Mouse (Mus musculus) ES-E14 (cell line): ENCODE data around the gene Tmem222. TPM values are rescaled to one million over a fixed set of nuclear protein-coding genes. Genes with fewer than 3 reads are reported as not detected.

Source experiments
- DNase-seq: peaks from one replicate; pipeline ENCODE4 v3.0.0-alpha.2; 2013; ENCODE audit warnings: low read depth, low spot score
- H3K27ac ChIP-seq: 2 replicates; pipeline ENCODE4 v1.5.1; 2012; ENCODE audit warnings: low read depth, mild to moderate bottlenecking, low read length, moderate library complexity, mixed read lengths; ENCODE audit not compliant: poor library complexity, insufficient read depth, severe bottlenecking
- H3K36me3 ChIP-seq: 2 replicates; pipeline ENCODE4 v1.6.1; 2012; ENCODE audit warnings: mild to moderate bottlenecking, low read length, moderate library complexity, mixed read lengths; ENCODE audit not compliant: control insufficient read depth, poor library complexity, insufficient read depth, severe bottlenecking
- H3K4me1 ChIP-seq, 2 experiments: fragments of 150-350 bp in 1 of 2; sonication (generic) in 1 of 2; 2 replicates each; pipeline ENCODE4 v1.6.1; 2012; ENCODE audit warnings: low read length in 2 of 2, mild to moderate bottlenecking in 1 of 2, mixed read lengths in 1 of 2; ENCODE audit not compliant: control insufficient read depth in 2 of 2, insufficient read depth in 2 of 2, poor library complexity in 1 of 2
- H3K4me3 ChIP-seq, 2 experiments: fragments of 150-350 bp in 1 of 2; sonication (generic) in 1 of 2; 2 replicates each; pipeline ENCODE4 v1.5.1; 2012; ENCODE audit warnings: low read length in 2 of 2, low read depth in 1 of 2, mild to moderate bottlenecking in 1 of 2, mixed read lengths in 1 of 2; ENCODE audit not compliant: insufficient read depth in 1 of 2, poor library complexity in 1 of 2, severe bottlenecking in 1 of 2
- H3K9ac ChIP-seq: 2 replicates; pipeline ENCODE4 v1.6.1; 2012; ENCODE audit warnings: low read depth, mild to moderate bottlenecking, low read length, mixed read lengths; ENCODE audit not compliant: poor library complexity, insufficient read depth, severe bottlenecking
- H3K9me3 ChIP-seq: fragments of 150-350 bp; sonication (generic); 2 replicates; pipeline ENCODE4 v1.6.1; 2012; ENCODE audit warnings: low read depth, mild to moderate bottlenecking, low read length; ENCODE audit not compliant: control insufficient read depth, insufficient read depth
- CHD2 ChIP-seq: IDR thresholded peaks from 2 replicates; pipeline ENCODE4 v1.6.1; 2014; ENCODE audit warnings: mild to moderate bottlenecking, low read depth, low read length, inconsistent platforms
- HCFC1 ChIP-seq: IDR thresholded peaks from 2 replicates; pipeline ENCODE4 v1.6.1; 2012; ENCODE audit warnings: low read length, inconsistent platforms, borderline replicate concordance; ENCODE audit not compliant: insufficient read depth
- MAFK ChIP-seq: IDR thresholded peaks from 2 replicates; pipeline ENCODE4 v1.6.1; 2014; ENCODE audit warnings: mild to moderate bottlenecking, low read depth, low read length, inconsistent platforms; ENCODE audit not compliant: insufficient read depth
- ZC3H11A ChIP-seq: IDR thresholded peaks from 2 replicates; pipeline ENCODE4 v1.6.1; 2012; ENCODE audit warnings: low read depth, mild to moderate bottlenecking, inconsistent platforms, low read length, borderline replicate concordance
- ZNF384 ChIP-seq: IDR thresholded peaks from 2 replicates; pipeline ENCODE4 v1.6.1; 2012; ENCODE audit warnings: low read depth, low read length, inconsistent platforms
- in situ Hi-C, 2 experiments: fragments of 600-800 bp; cut with MboI; formaldehyde crosslinking; loops; one replicate each; pipeline ENCODE4 v1.15.1; 2025; ENCODE audit warnings: low sequenced_read_pairs in 2 of 2, inconsistent platforms in 1 of 2; ENCODE audit not compliant: unreplicated experiment in 2 of 2
- total RNA-seq: library from RNA; depleted of rRNA; stranded (reverse); fragments of 300-350 nt; gene quantifications from 2 replicates; pipeline ENCODE4 v1.2.3, GENCODE M21; 2012

Gene Tmem222
- total RNA-seq, 1 experiment: 73.3 TPM

DNA sequence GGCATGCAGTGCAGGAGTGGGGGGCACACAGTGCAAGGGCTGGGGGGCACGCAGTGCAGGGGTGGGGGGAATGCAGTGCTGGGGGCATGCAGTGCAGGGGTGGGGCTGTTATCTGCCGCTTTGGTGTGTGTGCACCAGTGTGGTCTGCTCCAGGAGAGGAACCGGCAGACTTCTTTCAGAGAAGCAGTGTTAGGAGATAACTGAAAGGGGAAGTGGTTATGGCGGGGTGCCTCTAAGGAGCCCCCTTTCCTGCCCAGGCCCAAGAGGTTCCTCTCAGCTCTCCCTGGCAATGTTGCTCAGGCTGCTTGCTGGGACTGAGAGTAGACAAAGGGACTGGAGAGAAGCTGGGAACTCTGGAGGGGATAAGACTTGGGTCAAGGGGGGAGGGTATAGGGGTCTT is 39.7 kb downstream of the Tmem222 start:
- Histone ChIP-seq H3K4me3 (no peak overlapping the region), H3K27ac (no peak overlapping the region), H3K4me1 (0 out of 4 replicates have a peak, but pooled peaks cover 0 to 3% of the 10 kb centered on the region in 2 experiments), H3K36me3 (no peaks in the 10 kb centered on the region), H3K9me3 (no peaks in the 10 kb centered on the region), H3K9ac (no peak overlapping the region)
- no peak for DNase-seq
- in situ Hi-C loops: no loop called here
- no peak for TF ChIP-seq ZC3H11A
- no peak for TF ChIP-seq CHD2
- no peak for TF ChIP-seq MAFK
- no peak for TF ChIP-seq HCFC1

DNA sequence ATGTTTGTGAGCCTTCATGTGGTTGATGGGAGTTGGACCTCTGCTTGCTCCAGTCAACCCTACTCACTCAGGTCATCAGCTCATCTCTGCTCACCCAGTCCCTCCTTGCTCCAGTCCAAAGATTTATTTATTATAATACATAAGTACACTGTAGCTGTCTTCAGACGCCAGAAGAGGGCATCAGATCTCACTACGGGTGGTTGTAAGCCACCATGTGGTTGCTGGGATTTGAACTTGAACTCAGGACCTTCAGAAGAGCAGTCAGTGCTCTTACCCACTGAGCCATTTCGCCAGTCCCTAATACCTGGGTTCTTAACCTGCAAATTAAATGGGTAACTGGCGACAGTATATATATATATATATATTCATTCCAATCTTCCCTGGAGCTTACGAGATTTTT is 42.2 kb downstream of the Tmem222 start:
- Histone ChIP-seq H3K9ac (no peak overlapping the region), H3K9me3 (no peaks in the 10 kb centered on the region), H3K4me1 (no peaks in the 10 kb centered on the region), H3K36me3 (no peaks in the 10 kb centered on the region), H3K4me3 (no peak overlapping the region), H3K27ac (no peak overlapping the region)
- TF ChIP-seq ZNF384 (no peak), CHD2 (no peak), ZC3H11A (no peak), HCFC1 (no peak), MAFK (no peak)
- in situ Hi-C loops: no loop called here
- DNase-seq: no peak

DNA sequence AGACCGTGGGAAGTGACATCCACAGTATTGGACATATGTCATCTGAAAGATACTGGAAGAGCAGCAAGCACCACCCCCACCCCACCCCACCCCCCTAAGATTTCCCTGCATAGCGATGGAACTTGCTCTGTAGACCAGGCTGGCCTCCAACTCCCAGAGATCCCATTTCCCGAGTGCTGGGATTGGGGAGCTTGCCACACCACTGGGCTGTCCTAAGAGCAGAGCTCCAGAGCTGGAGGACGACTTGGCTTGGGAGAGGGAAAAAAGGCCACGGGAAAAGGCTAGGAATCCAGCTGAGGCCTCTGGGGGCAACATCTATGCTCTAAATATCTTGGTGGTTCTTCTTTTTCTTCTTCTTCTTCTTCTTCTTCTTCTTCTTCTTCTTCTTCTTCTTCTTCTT is 42.8 kb downstream of the Tmem222 start:
- no peaks in the 10 kb centered on the region for H3K36me3 ChIP-seq
- H3K27ac ChIP-seq: no peak overlapping the region
- H3K4me3 ChIP-seq: no peak overlapping the region
- H3K4me1 ChIP-seq: peaks cover 0 to 2% of the 10 kb centered on the region in 2 experiments; a peak in 1 of 4 replicates
- no peaks in the 10 kb centered on the region for H3K9me3 ChIP-seq
- no peak for DNase-seq
- in situ Hi-C loops: no loop called here
- no peak for TF ChIP-seq ZNF384
- H3K9ac ChIP-seq: no peak overlapping the region

DNA sequence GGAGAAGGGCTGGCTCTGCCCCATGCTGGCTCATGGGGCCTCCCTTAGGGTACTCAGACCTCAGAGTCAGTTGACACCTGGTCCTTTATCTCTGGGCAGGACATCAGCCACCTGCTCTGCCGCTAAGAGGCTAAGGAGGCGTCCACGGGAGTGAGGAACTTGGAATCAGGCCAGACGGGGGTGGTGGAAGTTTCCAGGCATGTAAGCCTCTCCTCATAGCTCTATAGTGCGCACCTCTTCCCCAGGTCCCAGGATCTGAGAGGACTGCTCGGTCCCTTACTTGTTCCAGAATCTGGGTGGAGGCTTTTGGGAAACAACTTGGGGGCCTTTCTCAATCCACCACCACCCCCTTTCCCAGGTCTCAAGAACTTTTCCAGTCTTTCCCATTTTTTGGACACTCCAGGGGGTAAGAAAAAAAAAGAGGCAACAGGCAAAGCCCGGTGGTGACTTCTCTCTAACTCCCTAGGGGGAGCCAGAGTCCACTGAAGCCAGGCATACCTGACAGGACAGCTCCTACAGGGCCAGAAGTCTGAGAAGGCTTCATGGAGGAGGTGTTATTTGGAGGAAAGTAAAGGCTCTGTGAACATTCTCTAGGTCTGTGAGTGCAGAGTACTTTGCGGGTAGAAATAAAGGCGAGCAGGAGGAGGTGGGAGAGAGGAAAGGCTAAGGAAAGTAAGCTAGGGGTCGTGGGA is 44.2 kb downstream of the Tmem222 start:
- Histone ChIP-seq H3K27ac (no peak overlapping the region), H3K9ac (no peak overlapping the region), H3K9me3 (no peaks in the 10 kb centered on the region), H3K4me1 (peaks cover 0 to 9% of the 10 kb centered on the region in 2 experiments; a peak in 3 of 4 replicates), H3K4me3 (no peak overlapping the region), H3K36me3 (no peaks in the 10 kb centered on the region)
- TF ChIP-seq ZNF384 (peak; percentile 89), MAFK (no peak)
- no peak for DNase-seq
- in situ Hi-C loops: no loop called here

DNA sequence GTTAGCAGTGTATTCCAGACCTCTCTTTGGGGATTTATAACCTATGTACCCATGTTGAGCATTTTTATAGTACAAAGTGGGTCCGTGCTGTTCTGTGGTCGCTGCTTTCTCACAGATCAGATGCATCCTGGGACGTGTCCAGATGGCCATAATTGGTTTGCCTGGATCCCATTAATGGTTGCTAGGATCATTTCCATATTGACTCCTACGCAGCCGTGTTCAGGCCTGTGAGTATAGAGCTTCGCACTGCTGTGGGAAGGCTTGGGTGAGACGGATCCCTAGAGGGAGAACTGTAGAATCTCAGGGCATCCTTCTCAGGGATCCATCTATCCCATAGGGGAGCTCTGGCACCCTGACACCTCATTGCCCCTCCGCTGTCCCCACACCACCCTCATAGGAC is 48.0 kb downstream of the Tmem222 start:
- no peaks in the 10 kb centered on the region for H3K36me3 ChIP-seq
- TF ChIP-seq MAFK: no peak
- TF ChIP-seq ZC3H11A: no peak
- no peak for TF ChIP-seq HCFC1
- TF ChIP-seq ZNF384: no peak
- TF ChIP-seq CHD2: no peak
- H3K9ac ChIP-seq: no peak overlapping the region
- H3K4me3 ChIP-seq: no peak overlapping the region
- no peak for DNase-seq
- H3K9me3 ChIP-seq: no peaks in the 10 kb centered on the region
- in situ Hi-C loops: no loop called here
- peaks cover 0 to 15% of the 10 kb centered on the region in 2 experiments; a peak in 3 of 4 replicates for H3K4me1 ChIP-seq
- no peak overlapping the region for H3K27ac ChIP-seq
